7 mouse cellular contexts compared by ENCODE assay signal in the genomic region with DNA sequence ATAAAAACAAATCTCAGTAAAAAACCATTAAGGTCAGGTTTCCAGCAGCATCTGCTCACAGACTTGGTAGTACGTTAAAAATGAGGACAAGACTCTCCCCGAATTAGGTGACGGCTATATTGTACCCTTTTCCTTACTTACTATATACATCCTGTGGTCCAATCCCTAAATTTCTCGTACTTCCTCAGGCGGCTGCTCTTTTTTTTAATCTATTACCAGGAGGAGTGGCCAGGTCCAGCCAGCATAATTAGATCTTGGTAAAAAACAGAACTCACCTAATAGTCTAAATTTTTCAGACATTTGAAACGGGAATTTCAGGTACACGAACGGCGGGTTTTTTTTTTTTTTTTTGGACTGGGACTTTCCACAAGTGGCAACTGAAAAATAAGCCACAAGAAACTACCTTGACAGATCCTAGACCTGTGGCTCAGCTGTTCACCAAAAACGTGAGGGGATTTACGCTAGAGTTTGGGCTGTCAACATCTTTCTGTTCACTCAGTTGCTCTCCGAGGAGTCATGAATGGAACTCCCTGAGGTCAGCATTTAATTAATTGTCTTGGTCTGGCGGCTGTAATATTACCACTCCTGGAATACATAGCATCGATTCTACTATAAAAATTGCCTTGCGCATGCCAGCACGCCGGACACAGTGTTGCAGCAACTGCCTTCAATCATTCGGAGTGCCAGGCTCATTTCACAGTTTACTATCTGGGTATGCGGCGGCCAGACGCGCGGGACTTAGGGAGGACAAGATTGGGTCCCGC. TPM values are rescaled to one million over a fixed set of nuclear protein-coding genes. Genes with fewer than 3 reads are reported as not detected.
A peak's percentile ranks its signal among the peaks of the same experiment; 100 is the strongest.
DNase-seq lines count a peak whose midpoint lies in the region; ATAC-seq and TF ChIP-seq lines count a peak whose summit lies in the region.

No protein-coding gene starts in this region.

- TF ChIP-seq POLR2A in limb, embryonic 14.5 days (IDR thresholded peaks at IDR 0.05; ENCODE audit: borderline replicate concordance, extremely low read depth, insufficient read depth, insufficient read length), result no peak

- no peak overlapping the region for H3K9ac ChIP-seq in neural tube, embryonic 11.5 days (ENCODE audit: low read length)
- no peak overlapping the region for H3K9ac ChIP-seq in forebrain, embryonic 11.5 days (ENCODE audit: low read length)
- H3K9ac ChIP-seq in limb, embryonic 14.5 days (ENCODE audit: low read depth, low read length, severe bottlenecking), result no peak overlapping the region
- H3K9ac ChIP-seq in stomach, embryonic 16.5 days (ENCODE audit: low read length), result peak overlapping the region; percentile 54

- no peak for DNase-seq in neural tube, embryonic 11.5 days (ENCODE audit: low spot score)
- no peak for DNase-seq in neural tube, embryonic 10.5 days (ENCODE audit: extremely low spot score, low spot score)
- DNase-seq in forebrain, embryonic 11.5 days (ENCODE audit: low spot score), result no peak
- no peak for DNase-seq in limb, embryonic 14.5 days (ENCODE audit: low spot score)
- DNase-seq in layer of hippocampus, adult 18-20 months (ENCODE audit: low spot score in 2 of 2), result no peak
- no peak for DNase-seq in right cerebral cortex, postnatal 4 days

- H3K4me1 ChIP-seq in neural tube, embryonic 11.5 days (ENCODE audit: control insufficient read depth, insufficient read depth, low read length), result peaks cover 24% of the 10 kb centered on the region
- H3K4me1 ChIP-seq in forebrain, embryonic 11.5 days (replicated peaks; ENCODE audit: control insufficient read depth, insufficient read depth, low read length), result peaks cover 12% of the 10 kb centered on the region
- H3K4me1 ChIP-seq in limb, embryonic 14.5 days (ENCODE audit: control insufficient read depth, insufficient read depth, low read length), result peaks cover 39% of the 10 kb centered on the region
- H3K4me1 ChIP-seq in stomach, embryonic 16.5 days (ENCODE audit: control insufficient read depth, insufficient read depth, low read length), result peaks cover 32% of the 10 kb centered on the region

- H3K27me3 ChIP-seq in neural tube, embryonic 11.5 days (ENCODE audit: control insufficient read depth, insufficient read depth, low read length), result no peaks in the 10 kb centered on the region
- H3K27me3 ChIP-seq in forebrain, embryonic 11.5 days (ENCODE audit: control insufficient read depth, insufficient read depth, low read length), result no peaks in the 10 kb centered on the region
- H3K27me3 ChIP-seq in limb, embryonic 14.5 days (ENCODE audit: control insufficient read depth, insufficient read depth, low read length), result no peaks in the 10 kb centered on the region
- no peaks in the 10 kb centered on the region for H3K27me3 ChIP-seq in stomach, embryonic 16.5 days (ENCODE audit: control insufficient read depth, insufficient read depth, low read length)

- H3K4me2 ChIP-seq in neural tube, embryonic 11.5 days (ENCODE audit: low read depth), result peak overlapping the region; percentile 52
- peak overlapping the region; percentile 59 for H3K4me2 ChIP-seq in forebrain, embryonic 11.5 days (ENCODE audit: low read depth, low read length, severe bottlenecking)
- peak overlapping the region; percentile 72 for H3K4me2 ChIP-seq in limb, embryonic 14.5 days (replicated peaks; ENCODE audit: low read depth, low read length, severe bottlenecking)
- H3K4me2 ChIP-seq in stomach, embryonic 16.5 days (ENCODE audit: low read depth, low read length), result peak overlapping the region; percentile 66

- 17% methylated on average over 24 of the region's 24 CpGs for WGBS in neural tube, embryonic 11.5 days
- WGBS in forebrain, embryonic 11.5 days, result 17% methylated on average over 24 of the region's 24 CpGs
- WGBS in limb, embryonic 14.5 days, result 11% methylated on average over 24 of the region's 24 CpGs
- WGBS in stomach, embryonic 16.5 days, result 10% methylated on average over 24 of the region's 24 CpGs

- H3K36me3 ChIP-seq in neural tube, embryonic 11.5 days (ENCODE audit: control insufficient read depth, insufficient read depth, low read length), result no peaks in the 10 kb centered on the region
- H3K36me3 ChIP-seq in forebrain, embryonic 11.5 days (ENCODE audit: control insufficient read depth, insufficient read depth, low read length), result no peaks in the 10 kb centered on the region
- H3K36me3 ChIP-seq in limb, embryonic 14.5 days (ENCODE audit: control insufficient read depth, insufficient read depth, low read length), result peaks cover 6% of the 10 kb centered on the region
- H3K36me3 ChIP-seq in stomach, embryonic 16.5 days (ENCODE audit: control insufficient read depth, insufficient read depth, low read length), result no peaks in the 10 kb centered on the region

- no peak for ATAC-seq in neural tube, embryonic 11.5 days (ENCODE audit: insufficient read depth, low FRiP score, low TSS enrichment)
- no peak for ATAC-seq in forebrain, embryonic 11.5 days (replicated peaks; ENCODE audit: low FRiP score)
- ATAC-seq in limb, embryonic 14.5 days (ENCODE audit: low FRiP score, low read depth), result no peak
- no peak for ATAC-seq in stomach, embryonic 16.5 days (ENCODE audit: insufficient read depth, low FRiP score)

- H3K4me3 ChIP-seq in neural tube, embryonic 11.5 days (ENCODE audit: low read depth, low read length), result peak overlapping the region; percentile 81
- H3K4me3 ChIP-seq in forebrain, embryonic 11.5 days (ENCODE audit: low read depth, low read length), result peak overlapping the region; percentile 86
- peak overlapping the region; percentile 90 for H3K4me3 ChIP-seq in limb, embryonic 14.5 days (replicated peaks; ENCODE audit: low read length)
- peak overlapping the region; percentile 87 for H3K4me3 ChIP-seq in stomach, embryonic 16.5 days (replicated peaks; ENCODE audit: low read length)

- H3K9me3 ChIP-seq in neural tube, embryonic 11.5 days (ENCODE audit: control insufficient read depth, low read length), result no peaks in the 10 kb centered on the region
- no peaks in the 10 kb centered on the region for H3K9me3 ChIP-seq in forebrain, embryonic 11.5 days (ENCODE audit: control insufficient read depth, low read length)
- H3K9me3 ChIP-seq in limb, embryonic 14.5 days (ENCODE audit: control insufficient read depth, low read length), result no peaks in the 10 kb centered on the region
- H3K9me3 ChIP-seq in stomach, embryonic 16.5 days (replicated peaks; ENCODE audit: control insufficient read depth, low read length), result no peaks in the 10 kb centered on the region

- H3K27ac ChIP-seq in neural tube, embryonic 11.5 days (ENCODE audit: low read depth, low read length), result no peak overlapping the region
- H3K27ac ChIP-seq in forebrain, embryonic 11.5 days (ENCODE audit: low read depth, low read length), result no peak overlapping the region
- no peak overlapping the region for H3K27ac ChIP-seq in limb, embryonic 14.5 days (replicated peaks; ENCODE audit: low read depth, low read length)
- H3K27ac ChIP-seq in stomach, embryonic 16.5 days (ENCODE audit: low read length), result 0 out of 2 replicates have a peak overlapping the region, but pooled peaks have one; percentile 48

RNA-seq across cellular contexts. Expression of gene Gtpbp1, which starts 0.8 kb away (rescaled TPM):
- 39.7 and 42.5 TPM in 2 replicates for polyA plus RNA-seq in neural tube, embryonic 11.5 days (2014; fragmentation: Nextera tagmentation; extraction: Ambion mirVana)
- 53.4 and 54.3 TPM in 2 replicates for polyA plus RNA-seq in forebrain, embryonic 11.5 days (2014; fragmentation: Nextera tagmentation; extraction: Ambion mirVana)
- polyA plus RNA-seq in limb, embryonic 14.5 days (2012; rRNA removed), result 39.6 and 43.9 TPM in 2 replicates
- polyA plus RNA-seq in limb, embryonic 14.5 days (2014; fragmentation: Nextera tagmentation; extraction: Ambion mirVana), result 32.6 and 36.8 TPM in 2 replicates
- 24.0 and 24.6 TPM in 2 replicates for polyA plus RNA-seq in stomach, embryonic 16.5 days (2015; fragmentation: Nextera tagmentation; extraction: Ambion mirVana)
- 10 to 100 TPM; 51.7 to 56.9 TPM for total RNA-seq in layer of hippocampus, adult 18-20 months (2021)

RNA-seq across cellular contexts. Expression of gene Josd1, which starts 2.1 kb away (rescaled TPM):
- polyA plus RNA-seq in neural tube, embryonic 11.5 days (2014; fragmentation: Nextera tagmentation; extraction: Ambion mirVana), result 14.6 and 16.4 TPM in 2 replicates
- polyA plus RNA-seq in forebrain, embryonic 11.5 days (2014; fragmentation: Nextera tagmentation; extraction: Ambion mirVana), result 13.4 and 13.8 TPM in 2 replicates
- polyA plus RNA-seq in limb, embryonic 14.5 days (2012; rRNA removed), result 38.7 and 44.6 TPM in 2 replicates
- 21.1 and 23.3 TPM in 2 replicates for polyA plus RNA-seq in limb, embryonic 14.5 days (2014; fragmentation: Nextera tagmentation; extraction: Ambion mirVana)
- polyA plus RNA-seq in stomach, embryonic 16.5 days (2015; fragmentation: Nextera tagmentation; extraction: Ambion mirVana), result 16.1 and 16.6 TPM in 2 replicates
- total RNA-seq in layer of hippocampus, adult 18-20 months (2021), result 10 to 100 TPM; 49.4 TPM

RNA-seq across cellular contexts. Expression of gene Tomm22, which starts 19.2 kb away (rescaled TPM):
- polyA plus RNA-seq in neural tube, embryonic 11.5 days (2014; fragmentation: Nextera tagmentation; extraction: Ambion mirVana), result 285 and 287 TPM in 2 replicates
- polyA plus RNA-seq in forebrain, embryonic 11.5 days (2014; fragmentation: Nextera tagmentation; extraction: Ambion mirVana), result 271 and 288 TPM in 2 replicates
- polyA plus RNA-seq in limb, embryonic 14.5 days (2012; rRNA removed), result 112 and 117 TPM in 2 replicates
- polyA plus RNA-seq in limb, embryonic 14.5 days (2014; fragmentation: Nextera tagmentation; extraction: Ambion mirVana), result 207 and 217 TPM in 2 replicates
- polyA plus RNA-seq in stomach, embryonic 16.5 days (2015; fragmentation: Nextera tagmentation; extraction: Ambion mirVana), result 231 and 236 TPM in 2 replicates
- total RNA-seq in layer of hippocampus, adult 18-20 months (2021), result 10 to 100 TPM; 96.4 to 98.2 TPM

RNA-seq across cellular contexts. Expression of gene Cby1, which starts 30.8 kb away (rescaled TPM):
- 65.5 and 70.8 TPM in 2 replicates for polyA plus RNA-seq in neural tube, embryonic 11.5 days (2014; fragmentation: Nextera tagmentation; extraction: Ambion mirVana)
- 78.8 and 81.6 TPM in 2 replicates for polyA plus RNA-seq in forebrain, embryonic 11.5 days (2014; fragmentation: Nextera tagmentation; extraction: Ambion mirVana)
- 17.9 and 21.6 TPM in 2 replicates for polyA plus RNA-seq in limb, embryonic 14.5 days (2012; rRNA removed)
- 44.9 and 49.6 TPM in 2 replicates for polyA plus RNA-seq in limb, embryonic 14.5 days (2014; fragmentation: Nextera tagmentation; extraction: Ambion mirVana)
- polyA plus RNA-seq in stomach, embryonic 16.5 days (2015; fragmentation: Nextera tagmentation; extraction: Ambion mirVana), result 48.0 and 48.1 TPM in 2 replicates
- total RNA-seq in layer of hippocampus, adult 18-20 months (2021), result 10 to 100 TPM; 46.2 to 46.9 TPM

RNA-seq across cellular contexts. Expression of gene Fam227a, which starts 31.1 kb away (rescaled TPM):
- 3.5 and 4.0 TPM in 2 replicates for polyA plus RNA-seq in neural tube, embryonic 11.5 days (2014; fragmentation: Nextera tagmentation; extraction: Ambion mirVana)
- polyA plus RNA-seq in forebrain, embryonic 11.5 days (2014; fragmentation: Nextera tagmentation; extraction: Ambion mirVana), result 4.5 and 4.7 TPM in 2 replicates
- polyA plus RNA-seq in limb, embryonic 14.5 days (2012; rRNA removed), result 7.5 and 7.9 TPM in 2 replicates
- 1.3 and 2.0 TPM in 2 replicates for polyA plus RNA-seq in limb, embryonic 14.5 days (2014; fragmentation: Nextera tagmentation; extraction: Ambion mirVana)
- polyA plus RNA-seq in stomach, embryonic 16.5 days (2015; fragmentation: Nextera tagmentation; extraction: Ambion mirVana), result 0.92 and 1.1 TPM in 2 replicates
- total RNA-seq in layer of hippocampus, adult 18-20 months (2021), result 1 to 10 TPM; 8.3 to 9.4 TPM
